Mouse (Mus musculus) embryonic facial prominence, embryonic 14.5 days (tissue): ENCODE data around the gene Taf10. TPM values are rescaled to one million over a fixed set of nuclear protein-coding genes. Genes with fewer than 3 reads are reported as not detected.

Experiments
- ATAC-seq: fragments of 200-750 bp; cut with Nextera tagmentation; 2 replicates; pipeline ENCODE4 v1.8.0; 2017; ENCODE audit warnings: low read depth, moderate number of reproducible peaks, moderate TSS enrichment
- DNase-seq: peaks from one replicate; pipeline ENCODE4 v3.0.0-alpha.2; 2015; ENCODE audit warnings: low spot score
- H3K27ac ChIP-seq: fragments of 300-500 bp; sonication (generic); replicated peaks from 2 replicates; pipeline ENCODE4 v1.5.1; 2014; ENCODE audit warnings: low read depth, mild to moderate bottlenecking, low read length, moderate library complexity
- H3K27me3 ChIP-seq: fragments of 300-500 bp; sonication (generic); replicated peaks from 2 replicates; pipeline ENCODE4 v1.6.1; 2014; ENCODE audit warnings: low read length; ENCODE audit not compliant: control insufficient read depth, insufficient read depth
- H3K36me3 ChIP-seq: fragments of 300-500 bp; sonication (generic); 2 replicates; pipeline ENCODE4 v1.6.1; 2014; ENCODE audit warnings: low read length, mixed read lengths; ENCODE audit not compliant: control insufficient read depth, insufficient read depth
- H3K4me1 ChIP-seq: fragments of 300-500 bp; sonication (generic); 2 replicates; pipeline ENCODE4 v1.6.1; 2014; ENCODE audit warnings: antibody characterized with exemption, low read length; ENCODE audit not compliant: control insufficient read depth, insufficient read depth
- H3K4me2 ChIP-seq: fragments of 300-500 bp; sonication (generic); 2 replicates; pipeline ENCODE4 v1.6.1; 2014; ENCODE audit warnings: low read depth, mild to moderate bottlenecking, low read length, moderate library complexity, mixed read lengths
- H3K4me3 ChIP-seq: fragments of 300-500 bp; sonication (generic); 2 replicates; pipeline ENCODE4 v1.5.1; 2014; ENCODE audit warnings: low read depth, mild to moderate bottlenecking, low read length
- H3K9ac ChIP-seq: fragments of 300-500 bp; sonication (generic); 2 replicates; pipeline ENCODE4 v1.6.1; 2014; ENCODE audit warnings: low read depth, mild to moderate bottlenecking, low read length, moderate library complexity, mixed read lengths
- H3K9me3 ChIP-seq: fragments of 300-500 bp; sonication (generic); 2 replicates; pipeline ENCODE4 v1.6.1; 2016; ENCODE audit warnings: low read length; ENCODE audit not compliant: control insufficient read depth
- WGBS: fragments of 180-500 bp; shearing (Covaris S2); extraction: QIAGEN DNeasy Blood & Tissue Kit; methylation state at CpG from one replicate; pipeline ENCODE4 v1.1.7; 2014; 5-methylcytosine and 5-hydroxymethylcytosine counted together
- polyA plus RNA-seq: library from polyadenylated mRNA; unstranded; fragments of >200 nt; fragmentation: Nextera tagmentation; extraction: Ambion mirVana; gene quantifications from 2 replicates; pipeline ENCODE4 v1.2.1, GENCODE M21; 2014

The Taf10 gene
- polyA plus RNA-seq, 1 experiment from 2014 or later, result 166 TPM

GRCm38 (mm10) chr7:105778553-105779265, 34.5 kb upstream of the Taf10 start:
- WGBS, result 13% methylated on average over 4 of the region's 4 CpGs
- ATAC-seq, result peak; percentile 92
- DNase-seq, result peak; percentile 91
- Histone ChIP-seq H3K27ac (peak overlapping the region; percentile 95), H3K27me3 (no peaks in the 10 kb centered on the region), H3K4me1 (peaks cover 32% of the 10 kb centered on the region), H3K4me3 (peak overlapping the region; percentile 35), H3K9ac (peak overlapping the region; percentile 51; the same call in 1 of the 2 replicates), H3K4me2 (peak overlapping the region; percentile 62), H3K9me3 (no peaks in the 10 kb centered on the region), H3K36me3 (peaks cover 30% of the 10 kb centered on the region)

- Histone ChIP-seq H3K27me3 (no peaks in the 10 kb centered on the region), H3K36me3 (peaks cover 31% of the 10 kb centered on the region), H3K9me3 (no peaks in the 10 kb centered on the region), H3K4me1 (peaks cover 30% of the 10 kb centered on the region), H3K4me2 (peak overlapping the region; percentile 62), H3K9ac (peak overlapping the region; percentile 51), H3K4me3 (peak overlapping the region; percentile 35), H3K27ac (peak overlapping the region; percentile 95)
- DNase-seq (peak; percentile 91), ATAC-seq (peak; percentile 88)
- WGBS, result 14% methylated on average over 13 of the region's 13 CpGs
These were observed 33.8 kb upstream of the Taf10 start for GRCm38 (mm10) chr7:105777797-105778552.

- no peak for ATAC-seq
- Histone ChIP-seq H3K4me2 (peak overlapping the region; percentile 62), H3K4me3 (peak overlapping the region; percentile 35), H3K9ac (no peak overlapping the region; the same call in 1 of the 2 replicates), H3K4me1 (peaks cover 30% of the 10 kb centered on the region), H3K36me3 (peaks cover 38% of the 10 kb centered on the region), H3K9me3 (no peaks in the 10 kb centered on the region), H3K27ac (peak overlapping the region; percentile 95), H3K27me3 (no peaks in the 10 kb centered on the region)
- 60% methylated on average over 1 of the region's 1 CpGs for WGBS
- no peak for DNase-seq
These were observed 33.2 kb upstream of the Taf10 start for GRCm38 (mm10) chr7:105777316-105777715.

- Histone ChIP-seq H3K4me1 (peaks cover 30% of the 10 kb centered on the region), H3K4me2 (no peak overlapping the region), H3K9me3 (no peaks in the 10 kb centered on the region), H3K36me3 (peaks cover 40% of the 10 kb centered on the region), H3K9ac (no peak overlapping the region), H3K4me3 (no peak overlapping the region), H3K27me3 (no peaks in the 10 kb centered on the region), H3K27ac (no peak overlapping the region)
- DNase-seq, result no peak
- ATAC-seq, result no peak
- WGBS, result 71% methylated on average over 2 of the region's 2 CpGs
These were observed 31.9 kb upstream of the Taf10 start for GRCm38 (mm10) chr7:105776026-105776425.

GRCm38 (mm10) chr7:105774661-105775060, 30.5 kb upstream of the Taf10 start:
- WGBS, result 52% methylated on average over 8 of the region's 8 CpGs
- H3K27ac ChIP-seq, result no peak overlapping the region
- no peaks in the 10 kb centered on the region for H3K27me3 ChIP-seq
- peaks cover 27% of the 10 kb centered on the region for H3K4me1 ChIP-seq
- H3K36me3 ChIP-seq, result peaks cover 41% of the 10 kb centered on the region
- H3K9ac ChIP-seq, result no peak overlapping the region
- ATAC-seq (no peak; the same call in 1 of the 2 replicates), DNase-seq (peak; percentile 46)
- no peak overlapping the region for H3K4me3 ChIP-seq
- no peak overlapping the region for H3K4me2 ChIP-seq
- H3K9me3 ChIP-seq, result no peaks in the 10 kb centered on the region

- H3K4me3 ChIP-seq, result no peak overlapping the region
- peaks cover 16% of the 10 kb centered on the region for H3K4me1 ChIP-seq
- peaks cover 47% of the 10 kb centered on the region for H3K36me3 ChIP-seq
- no peaks in the 10 kb centered on the region for H3K9me3 ChIP-seq
- DNase-seq (peak; percentile 29), ATAC-seq (no peak)
- no peak overlapping the region for H3K4me2 ChIP-seq
- no peak overlapping the region for H3K27ac ChIP-seq
- no peaks in the 10 kb centered on the region for H3K27me3 ChIP-seq
- H3K9ac ChIP-seq, result no peak overlapping the region
- 87% methylated on average over 5 of the region's 5 CpGs for WGBS
These were observed 28.9 kb upstream of the Taf10 start for GRCm38 (mm10) chr7:105773041-105773440.

- no peak for ATAC-seq
- Histone ChIP-seq H3K4me2 (no peak overlapping the region), H3K4me1 (peaks cover 15% of the 10 kb centered on the region), H3K36me3 (peaks cover 52% of the 10 kb centered on the region), H3K27ac (no peak overlapping the region), H3K27me3 (no peaks in the 10 kb centered on the region), H3K9me3 (no peaks in the 10 kb centered on the region), H3K4me3 (no peak overlapping the region), H3K9ac (no peak overlapping the region)
- WGBS, result 97% methylated on average over 15 of the region's 15 CpGs
- no peak for DNase-seq
These were observed 28.2 kb upstream of the Taf10 start for GRCm38 (mm10) chr7:105772331-105772730.

- no peak overlapping the region for H3K27ac ChIP-seq
- WGBS, result 79% methylated on average over 3 of the region's 3 CpGs
- no peak for ATAC-seq
These were observed 25.8 kb upstream of the Taf10 start for GRCm38 (mm10) chr7:105769959-105770358.

More at GRCm38 (mm10) chr7:105769959-105770358, 25.8 kb upstream of the Taf10 start:
- DNase-seq, result no peak
- Histone ChIP-seq H3K27me3 (no peaks in the 10 kb centered on the region), H3K9ac (no peak overlapping the region), H3K4me3 (no peak overlapping the region), H3K4me2 (no peak overlapping the region), H3K4me1 (peaks cover 5% of the 10 kb centered on the region; the same call in 1 of the 2 replicates), H3K36me3 (peaks cover 65% of the 10 kb centered on the region), H3K9me3 (no peaks in the 10 kb centered on the region)
